Mouse (Mus musculus): ENCODE measurements around the gene Cnnm4.

GRCm38 (mm10) chr1:36441101-36441500 lies 30.3 kb upstream of the Cnnm4 start:
- TF ChIP-seq POLR2A (IDR thresholded peaks at IDR 0.05; ENCODE audit: insufficient read length, low read depth) (no peak), USF1 (IDR thresholded peaks at IDR 0.05; ENCODE audit: low read depth) (no peak), CEBPB (IDR thresholded peaks at IDR 0.05; ENCODE audit: insufficient read depth, poor library complexity, severe bottlenecking) (no peak), MAX (IDR thresholded peaks at IDR 0.05; ENCODE audit: low read depth) (no peak), MYOG (IDR thresholded peaks at IDR 0.05; ENCODE audit: control insufficient read depth in 1 of 3, insufficient read depth in 1 of 3, insufficient read length in 2 of 3, low read depth in 2 of 3) (no peak), E2F4 (IDR thresholded peaks at IDR 0.05; ENCODE audit: insufficient read depth) (no peak), TCF12 (IDR thresholded peaks at IDR 0.05; ENCODE audit: insufficient read depth, poor library complexity, severe bottlenecking) (no peak), POLR2AphosphoS2 (IDR thresholded peaks at IDR 0.05; ENCODE audit: insufficient read length, low read depth) (no peak), TCF3 (IDR thresholded peaks at IDR 0.05; ENCODE audit: insufficient read length, low read depth) (no peak), MYOD1 (IDR thresholded peaks at IDR 0.05; ENCODE audit: control insufficient read depth in 1 of 3, insufficient read length in 2 of 3, low read depth in 2 of 3) (no peak), SRF (IDR thresholded peaks at IDR 0.05; ENCODE audit: control insufficient read depth, insufficient read length, low read depth) (no peak), REST (IDR thresholded peaks at IDR 0.05; ENCODE audit: insufficient read depth, insufficient read length) (no peak)

All from myocyte (in vitro differentiated cells).